Mouse (Mus musculus): Measurements from ENCODE around the gene Sp1. TPM values are rescaled to one million over a fixed set of nuclear protein-coding genes. Genes with fewer than 3 reads are reported as not detected.
A peak's percentile ranks its signal among the peaks of the same experiment; 100 is the strongest.

Gene Sp1
- total and polyA plus RNA-seq, 3 experiments, result 16.3 to 92.3 (median 47.2) TPM

GRCm38 (mm10) chr15:102470605-102471294, 64.8 kb downstream of the Sp1 start (continued):
- TF ChIP-seq ZNF384 (IDR thresholded peaks at IDR 0.05; ENCODE audit: low read depth, low read length), result peak; percentile 77
- TF ChIP-seq MAZ (IDR thresholded peaks at IDR 0.05; ENCODE audit: low read depth, low read length), result peak; percentile 85
- peak; percentile 52 for TF ChIP-seq NELFE (IDR thresholded peaks at IDR 0.05; ENCODE audit: low read depth, low read length)

- H3K36me3 ChIP-seq (ENCODE audit: control insufficient read depth in 1 of 2, insufficient read depth in 2 of 2, low read length in 2 of 2), result peaks cover 36 to 38% of the 10 kb centered on the region in 2 experiments
- TF ChIP-seq SMC3 (IDR thresholded peaks at IDR 0.05; ENCODE audit: low read depth, low read length), result no peak
- TF ChIP-seq SIN3A (IDR thresholded peaks at IDR 0.05; ENCODE audit: low read length), result peak; percentile 62; the same call in 1 of the 2 replicates
- no peak for TF ChIP-seq MAX (IDR thresholded peaks at IDR 0.05; ENCODE audit: low read length)
- TF ChIP-seq TBP (IDR thresholded peaks at IDR 0.05; ENCODE audit: low read depth, low read length), result no peak
- no peak for TF ChIP-seq EP300 (IDR thresholded peaks at IDR 0.05; ENCODE audit: low read depth in 1 of 2, low read length in 2 of 2)
Observed at GRCm38 (mm10) chr15:102471295-102471645, 65.3 kb downstream of the Sp1 start.

GRCm38 (mm10) chr15:102471727-102472126, 65.8 kb downstream of the Sp1 start:
- Histone ChIP-seq H3K9ac (ENCODE audit: control insufficient read depth, low read depth, low read length, poor library complexity, severe bottlenecking) (peak overlapping the region; percentile 99), H3K79me2 (ENCODE audit: control insufficient read depth, insufficient read depth, low read length, poor library complexity) (peaks cover 42% of the 10 kb centered on the region), H3K27me3 (ENCODE audit: control insufficient read depth in 1 of 2, insufficient read depth in 2 of 2, low read length in 2 of 2) (no peaks in the 10 kb centered on the region), H3K4me3 (ENCODE audit: control insufficient read depth in 1 of 2, insufficient read depth in 1 of 2, low read depth in 2 of 2, low read length in 2 of 2) (peak overlapping the region; percentile 5 to 81; a peak in 3 of 4 replicates), H3K36me3 (ENCODE audit: control insufficient read depth in 1 of 2, insufficient read depth in 2 of 2, low read length in 2 of 2) (peaks cover 39 to 41% of the 10 kb centered on the region in 2 experiments), H3K4me1 (ENCODE audit: control insufficient read depth in 1 of 2, insufficient read depth in 2 of 2, low read length in 2 of 2) (peaks cover 6 to 9% of the 10 kb centered on the region in 2 experiments; a peak in 2 of 4 replicates), H3K27ac (ENCODE audit: control insufficient read depth, low read depth, low read length) (no peak overlapping the region), H3K9me3 (replicated peaks; ENCODE audit: insufficient read depth, low read length) (no peaks in the 10 kb centered on the region)
- no peak for DNase-seq (ENCODE audit: low read depth, low spot score)
- TF ChIP-seq MXI1 (IDR thresholded peaks at IDR 0.05; ENCODE audit: low read depth, low read length), result peak; percentile 58; the same call in 1 of the 2 replicates
- no peak for TF ChIP-seq ZKSCAN1 (IDR thresholded peaks at IDR 0.05; ENCODE audit: low read depth, low read length)
- TF ChIP-seq CTCF (IDR thresholded peaks at IDR 0.05 in 2 of 3, conservative IDR thresholded peaks at IDR 0.05 in 1 of 3; ENCODE audit: control insufficient read depth in 1 of 3, insufficient read depth in 1 of 3, low read depth in 2 of 3, low read length in 3 of 3, poor library complexity in 1 of 3, severe bottlenecking in 1 of 3), result no peak
- TF ChIP-seq MYC (IDR thresholded peaks at IDR 0.05; ENCODE audit: low read depth, low read length), result no peak
- TF ChIP-seq ZNF384 (IDR thresholded peaks at IDR 0.05; ENCODE audit: low read depth, low read length), result 0 out of 2 replicates have a peak, but pooled peaks have one; percentile 20
- peak; percentile 14 for TF ChIP-seq SIN3A (IDR thresholded peaks at IDR 0.05; ENCODE audit: low read length)
- no peak for TF ChIP-seq POLR2AphosphoS5 (IDR thresholded peaks at IDR 0.05; ENCODE audit: borderline replicate concordance, low read depth, low read length)
- TF ChIP-seq USF2 (IDR thresholded peaks at IDR 0.05; ENCODE audit: borderline replicate concordance in 1 of 2, insufficient read depth in 1 of 2, low read depth in 1 of 2, low read length in 2 of 2), result no peak
- no peak for TF ChIP-seq MAFK (IDR thresholded peaks at IDR 0.05; ENCODE audit: borderline replicate concordance, low read depth, low read length)
- TF ChIP-seq POLR2A (IDR thresholded peaks at IDR 0.05; ENCODE audit: control insufficient read depth in 1 of 2, insufficient read depth in 1 of 2, low read depth in 1 of 2, low read length in 2 of 2, poor library complexity in 1 of 2), result no peak
- TF ChIP-seq MYB (IDR thresholded peaks at IDR 0.05; ENCODE audit: low read depth, low read length), result no peak
- no peak for TF ChIP-seq UBTF (IDR thresholded peaks at IDR 0.05; ENCODE audit: borderline replicate concordance, insufficient read depth, low read depth, low read length)
- 0 out of 2 replicates have a peak, but pooled peaks have one; percentile 29 for TF ChIP-seq HCFC1 (IDR thresholded peaks at IDR 0.05; ENCODE audit: low read depth, low read length)
- TF ChIP-seq TAL1 (IDR thresholded peaks at IDR 0.05; ENCODE audit: low read length), result no peak
- TF ChIP-seq CHD1 (IDR thresholded peaks at IDR 0.05; ENCODE audit: low read depth, low read length), result peak; percentile 30; the same call in 1 of the 2 replicates
- no peak for TF ChIP-seq TBP (IDR thresholded peaks at IDR 0.05; ENCODE audit: low read depth, low read length)
- no peak for TF ChIP-seq ELF1 (IDR thresholded peaks at IDR 0.05; ENCODE audit: low read depth, low read length)
- no peak for TF ChIP-seq SMC3 (IDR thresholded peaks at IDR 0.05; ENCODE audit: low read depth, low read length)
- no peak for TF ChIP-seq BHLHE40 (IDR thresholded peaks at IDR 0.05; ENCODE audit: borderline replicate concordance, low read depth, low read length)
- TF ChIP-seq GATA1 (IDR thresholded peaks at IDR 0.05; ENCODE audit: low read depth, low read length), result no peak
- TF ChIP-seq MEF2A (IDR thresholded peaks at IDR 0.05; ENCODE audit: extremely low read depth, insufficient replicate concordance, low read depth, low read length, poor library complexity, severe bottlenecking), result no peak
- TF ChIP-seq RCOR1 (IDR thresholded peaks at IDR 0.05; ENCODE audit: low read depth, low read length), result no peak
- TF ChIP-seq RAD21 (IDR thresholded peaks at IDR 0.05; ENCODE audit: low read depth, low read length), result no peak

More at GRCm38 (mm10) chr15:102471295-102471645, 65.3 kb downstream of the Sp1 start:
- Histone ChIP-seq H3K4me3 (ENCODE audit: control insufficient read depth in 1 of 2, insufficient read depth in 1 of 2, low read depth in 2 of 2, low read length in 2 of 2) (peak overlapping the region; percentile 81 to 92), H3K4me1 (ENCODE audit: control insufficient read depth in 1 of 2, insufficient read depth in 2 of 2, low read length in 2 of 2) (peaks cover 6 to 9% of the 10 kb centered on the region in 2 experiments; a peak in 2 of 4 replicates), H3K27me3 (ENCODE audit: control insufficient read depth in 1 of 2, insufficient read depth in 2 of 2, low read length in 2 of 2) (no peaks in the 10 kb centered on the region), H3K79me2 (ENCODE audit: control insufficient read depth, insufficient read depth, low read length, poor library complexity) (peaks cover 39% of the 10 kb centered on the region), H3K9ac (ENCODE audit: control insufficient read depth, low read depth, low read length, poor library complexity, severe bottlenecking) (peak overlapping the region; percentile 99), H3K27ac (ENCODE audit: control insufficient read depth, low read depth, low read length) (peak overlapping the region; percentile 51), H3K9me3 (replicated peaks; ENCODE audit: insufficient read depth, low read length) (no peaks in the 10 kb centered on the region)
- DNase-seq (ENCODE audit: low read depth, low spot score), result no peak
